Mouse (Mus musculus) spleen, adult 2 months (tissue): ENCODE results near the gene Crebrf. TPM values are rescaled to one million over a fixed set of nuclear protein-coding genes. Genes with fewer than 3 reads are reported as not detected.

Experiments used
- DNase-seq, 2 experiments: peaks; one replicate each; pipeline versions ENCODE4 v3.0.0 to v3.0.0-alpha.2; 2012 to 2021; ENCODE audit warnings: low spot score in 2 of 2, low read depth in 1 of 2
- H3K27ac ChIP-seq: fragments of 200-500 bp; 2 replicates; pipeline ENCODE4 v1.5.1; 2012; ENCODE audit warnings: low read length, inconsistent platforms; ENCODE audit not compliant: insufficient read depth
- H3K27me3 ChIP-seq: fragments of 200-500 bp; 2 replicates; pipeline ENCODE4 v1.6.1; 2012; ENCODE audit warnings: mild to moderate bottlenecking, moderate library complexity, low read length, inconsistent platforms; ENCODE audit not compliant: control insufficient read depth, insufficient read depth
- H3K36me3 ChIP-seq: fragments of 200-500 bp; 2 replicates; pipeline ENCODE4 v1.6.1; 2012; ENCODE audit warnings: mild to moderate bottlenecking, low read length, inconsistent platforms; ENCODE audit not compliant: control insufficient read depth, insufficient read depth
- H3K4me1 ChIP-seq: fragments of 200-500 bp; 2 replicates; pipeline ENCODE4 v1.6.1; 2011; ENCODE audit warnings: inconsistent platforms; ENCODE audit not compliant: control insufficient read depth, insufficient read depth, insufficient read length
- H3K4me3 ChIP-seq: fragments of 200-500 bp; 2 replicates; pipeline ENCODE4 v1.5.1; 2011; ENCODE audit warnings: mild to moderate bottlenecking, inconsistent platforms; ENCODE audit not compliant: insufficient read depth, insufficient read length; ENCODE audit errors: extremely low read depth
- CTCF ChIP-seq: fragments of 200-500 bp; IDR thresholded peaks from 2 replicates; pipeline ENCODE4 v1.5.1; 2011; ENCODE audit warnings: mild to moderate bottlenecking, inconsistent platforms; ENCODE audit not compliant: insufficient read depth, insufficient read length, insufficient replicate concordance; ENCODE audit errors: extremely low read depth
- POLR2A ChIP-seq: fragments of 200-500 bp; IDR thresholded peaks from 2 replicates; pipeline ENCODE4 v1.6.1; 2011; ENCODE audit warnings: low read depth, low read length, inconsistent platforms
- WGBS: fragments of 180-500 bp; shearing (Covaris S2); methylation state at CpG from one replicate; pipeline ENCODE4 v1.1.7; 2018; 5-methylcytosine and 5-hydroxymethylcytosine counted together
- polyA plus RNA-seq: library from polyadenylated mRNA; depleted of rRNA; stranded (reverse); fragments of >200 nt; gene quantifications from 2 replicates; pipeline ENCODE4 v1.2.3, GENCODE M21; 2012

The Crebrf gene
- polyA plus RNA-seq, 1 experiment = 4.5 TPM

DNA sequence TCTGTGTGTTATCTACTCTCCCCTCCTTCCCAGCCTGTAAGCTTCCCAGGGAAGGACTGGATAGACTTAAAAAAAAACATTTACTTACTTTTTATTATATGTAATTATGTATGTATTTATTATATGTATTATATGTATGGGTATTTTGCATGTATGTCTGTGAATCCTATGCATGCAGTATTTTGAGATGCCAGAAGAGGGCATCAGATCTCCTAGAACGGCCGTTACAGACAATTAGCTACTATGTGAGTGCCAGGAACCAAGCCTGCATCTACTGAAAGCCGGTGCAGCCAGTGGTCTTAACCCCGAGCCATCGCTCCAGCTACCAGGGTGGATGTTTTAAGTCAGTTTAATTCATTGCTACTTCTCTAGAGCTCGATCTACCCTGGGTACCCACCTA, 34.2 kb upstream of the Crebrf start:
- Histone ChIP-seq H3K27me3 (no peaks in the 10 kb centered on the region), H3K4me3 (no peak overlapping the region), H3K4me1 (peaks cover 3% of the 10 kb centered on the region; the same call in 1 of the 2 replicates), H3K27ac (no peak overlapping the region), H3K36me3 (peaks cover 12% of the 10 kb centered on the region)
- WGBS = 91% methylated on average over 6 of the region's 6 CpGs
- no peak for TF ChIP-seq POLR2A
- TF ChIP-seq CTCF = no peak
- DNase-seq = no peak

DNA sequence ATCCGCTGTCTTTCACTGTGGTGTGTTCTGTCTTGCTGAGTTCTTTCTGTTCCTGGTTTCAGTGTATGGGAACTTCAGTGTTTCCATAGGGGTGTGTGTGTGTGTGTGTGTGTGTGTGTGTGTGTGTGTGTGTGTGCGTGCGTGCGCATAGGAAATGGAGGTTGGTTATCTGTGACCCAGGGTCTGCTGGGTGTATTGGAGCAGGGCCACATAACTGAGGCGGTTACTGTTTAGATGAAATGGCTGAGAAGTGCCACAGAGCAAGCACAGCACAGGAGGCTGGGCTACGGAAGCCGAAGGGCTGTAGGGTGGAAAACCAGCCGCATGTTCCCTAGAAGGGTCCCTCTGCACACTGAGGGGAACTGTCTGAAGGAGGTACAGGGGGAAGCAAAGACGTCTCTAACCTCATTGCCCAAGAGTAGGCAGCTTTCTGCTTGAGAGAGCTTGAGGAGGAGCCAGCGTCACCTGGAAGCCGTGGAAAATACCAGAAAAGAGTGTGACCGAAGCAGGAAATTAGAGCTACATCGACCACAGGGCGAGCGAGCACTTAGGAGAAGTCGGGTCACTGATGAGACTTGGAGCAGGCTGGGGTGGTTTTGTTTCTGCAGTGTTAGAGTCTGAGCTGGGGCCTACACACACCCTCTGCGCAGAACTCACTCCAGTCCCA, 29.0 kb upstream of the Crebrf start:
- H3K4me3 ChIP-seq = no peak overlapping the region
- DNase-seq = no peak
- H3K27me3 ChIP-seq = no peaks in the 10 kb centered on the region
- peaks cover 9% of the 10 kb centered on the region; the same call in 1 of the 2 replicates for H3K36me3 ChIP-seq
- no peak overlapping the region for H3K27ac ChIP-seq
- no peaks in the 10 kb centered on the region for H3K4me1 ChIP-seq
- WGBS = 71% methylated on average over 17 of the region's 17 CpGs
- TF ChIP-seq POLR2A (no peak), CTCF (no peak)

DNA sequence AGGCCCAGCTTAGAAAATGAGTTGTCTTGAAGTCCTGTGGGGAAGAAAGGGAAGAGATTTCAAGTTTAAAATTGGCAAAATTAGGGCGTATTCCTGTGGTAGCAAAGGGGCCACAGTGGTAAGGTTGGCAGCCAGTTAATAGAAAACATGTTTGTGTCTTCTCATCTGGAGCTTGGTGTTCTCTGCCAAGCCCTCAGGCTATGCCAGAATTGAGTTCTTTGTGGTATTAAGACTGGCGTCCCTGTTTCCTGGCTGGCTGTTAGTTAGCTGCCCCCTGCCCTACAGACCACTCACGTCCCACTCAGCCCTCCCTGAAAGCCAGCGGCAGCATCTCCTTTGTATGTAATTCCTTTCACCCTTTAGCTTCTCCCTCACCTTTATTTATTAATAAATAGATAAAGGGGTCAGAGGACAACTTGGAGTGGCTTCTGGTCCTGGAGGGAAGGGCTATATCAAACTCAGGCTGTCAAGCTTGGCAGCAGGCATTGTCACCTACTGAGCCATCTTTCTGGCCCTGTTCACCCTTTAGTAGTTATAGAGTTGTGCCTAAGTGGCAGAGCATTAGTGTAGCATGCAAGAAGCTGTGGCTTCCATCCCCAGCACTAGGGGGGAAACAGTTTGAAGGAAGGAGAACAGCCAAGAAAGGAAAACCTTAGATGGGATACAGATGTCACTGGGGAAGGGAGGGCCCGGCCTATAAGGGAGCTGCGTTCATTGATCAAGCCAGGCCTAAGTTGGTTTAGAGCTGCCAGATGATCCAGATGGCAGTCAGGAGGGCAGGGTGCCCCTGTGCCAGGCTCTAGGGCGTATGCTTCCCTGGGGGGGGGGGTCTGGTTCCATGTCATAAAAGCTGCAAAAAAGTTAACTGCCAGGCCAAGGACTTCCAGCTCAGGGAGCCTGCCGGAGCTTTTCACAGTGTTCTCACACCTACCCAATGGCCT, 26.4 kb upstream of the Crebrf start:
- no peak for DNase-seq
- TF ChIP-seq POLR2A (no peak), CTCF (no peak)
- Histone ChIP-seq H3K36me3 (peaks cover 8% of the 10 kb centered on the region; the same call in 1 of the 2 replicates), H3K27ac (no peak overlapping the region), H3K4me3 (no peak overlapping the region), H3K4me1 (no peaks in the 10 kb centered on the region; the same call in 1 of the 2 replicates), H3K27me3 (no peaks in the 10 kb centered on the region)
- WGBS = 84% methylated on average over 8 of the region's 8 CpGs

DNA sequence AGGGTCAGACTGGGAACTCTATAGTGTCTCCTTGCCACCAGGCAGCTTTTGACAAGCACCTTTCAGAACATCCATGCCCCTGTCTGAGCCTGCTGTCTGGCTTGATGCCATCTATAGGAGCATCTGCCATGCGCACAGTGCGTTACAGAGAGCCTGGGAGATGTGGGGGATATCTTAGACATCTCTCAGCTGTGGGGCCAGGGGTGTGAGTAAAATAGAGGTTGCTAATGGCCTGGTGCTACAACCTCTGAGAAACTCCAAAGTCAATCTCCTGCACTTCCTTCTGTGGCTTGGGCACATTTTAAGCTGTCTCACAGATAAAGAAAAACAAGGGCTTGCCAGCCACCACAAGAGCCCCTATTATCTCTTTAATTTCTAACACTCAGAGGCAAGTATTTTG, 25.6 kb upstream of the Crebrf start:
- DNase-seq = no peak
- Histone ChIP-seq H3K27me3 (no peaks in the 10 kb centered on the region), H3K4me1 (no peaks in the 10 kb centered on the region; the same call in 1 of the 2 replicates), H3K4me3 (no peak overlapping the region), H3K36me3 (peaks cover 2% of the 10 kb centered on the region; the same call in 1 of the 2 replicates), H3K27ac (no peak overlapping the region)
- no peak for TF ChIP-seq POLR2A
- no peak for TF ChIP-seq CTCF
- 72% methylated on average over 2 of the region's 2 CpGs for WGBS

DNA sequence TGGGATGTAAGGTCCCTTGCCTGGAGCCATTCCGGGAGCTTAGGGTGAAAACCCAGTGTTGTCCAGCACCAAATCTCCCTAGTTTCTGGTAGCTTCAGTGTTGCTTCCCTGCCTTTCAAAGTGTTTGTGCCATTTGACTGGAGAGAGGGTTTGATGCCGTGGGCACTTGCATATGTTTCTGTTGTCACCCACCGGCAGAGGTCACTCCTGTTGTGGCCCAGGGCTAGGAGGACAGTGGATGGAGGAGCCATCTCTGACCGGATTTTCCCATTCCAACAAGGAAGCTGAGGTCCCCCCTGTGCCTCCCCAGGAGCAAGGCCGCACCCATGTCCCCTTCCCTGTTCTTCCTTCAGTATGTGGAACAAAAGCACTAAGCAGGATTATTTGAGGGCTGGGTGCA, 25.2 kb upstream of the Crebrf start:
- TF ChIP-seq CTCF (no peak), POLR2A (no peak)
- Histone ChIP-seq H3K4me1 (no peaks in the 10 kb centered on the region; the same call in 1 of the 2 replicates), H3K27ac (no peak overlapping the region), H3K4me3 (no peak overlapping the region), H3K27me3 (no peaks in the 10 kb centered on the region), H3K36me3 (peaks cover 2% of the 10 kb centered on the region; the same call in 1 of the 2 replicates)
- DNase-seq = no peak
- 92% methylated on average over 5 of the region's 5 CpGs for WGBS

DNA sequence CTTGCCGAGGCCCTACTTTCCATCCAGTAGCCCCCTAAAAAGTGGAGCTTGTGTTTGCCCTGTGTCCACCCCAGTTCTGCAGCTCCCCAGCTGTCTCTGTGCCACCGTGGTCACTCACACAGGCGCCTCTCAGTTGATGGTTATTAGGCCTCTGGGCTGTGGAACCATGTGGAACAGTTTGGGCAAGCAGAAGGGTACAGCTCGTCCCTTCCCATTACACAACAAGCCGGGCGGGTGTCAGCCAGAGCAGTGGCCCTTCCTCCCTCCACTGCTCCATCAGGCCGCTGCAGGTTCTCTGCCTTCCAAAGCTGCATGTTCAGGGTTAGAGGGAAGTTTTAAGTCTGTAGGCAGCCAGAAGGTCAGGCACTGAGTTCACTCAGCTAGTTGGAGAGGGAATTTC, 24.3 kb upstream of the Crebrf start:
- no peaks in the 10 kb centered on the region; the same call in 1 of the 2 replicates for H3K4me1 ChIP-seq
- H3K36me3 ChIP-seq = peaks cover 5% of the 10 kb centered on the region
- WGBS = 88% methylated on average over 7 of the region's 7 CpGs
- H3K27me3 ChIP-seq = no peaks in the 10 kb centered on the region
- H3K27ac ChIP-seq = no peak overlapping the region
- no peak overlapping the region for H3K4me3 ChIP-seq
- TF ChIP-seq POLR2A = no peak
- TF ChIP-seq CTCF = no peak
- no peak for DNase-seq
